Mouse (Mus musculus): Measurements from ENCODE around the gene Sergef. TPM values are rescaled to one million over a fixed set of nuclear protein-coding genes. Genes with fewer than 3 reads are reported as not detected.

Sergef gene
- total RNA-seq, 1 experiment, result 5.4 TPM

DNA sequence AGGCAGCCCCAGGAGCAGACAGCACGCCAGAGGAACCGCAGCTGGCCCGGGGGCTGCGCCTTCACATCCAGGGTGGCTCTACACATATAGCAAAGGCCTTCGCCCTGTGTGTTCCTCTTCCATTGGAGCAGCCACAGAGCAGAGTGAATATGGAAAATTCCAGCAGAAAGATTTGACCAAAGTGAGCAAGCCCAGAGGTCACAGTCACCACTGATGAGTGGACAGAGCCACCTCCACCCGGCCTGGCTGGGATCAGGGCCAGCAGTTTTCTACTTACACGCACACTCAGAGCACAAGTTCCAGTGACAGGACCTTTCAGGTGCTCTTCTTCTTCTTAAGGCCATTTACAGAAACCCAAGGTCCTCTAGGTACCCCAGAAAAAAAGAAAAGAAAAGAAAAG is 83.9 kb downstream of the Sergef start:
- no peak overlapping the region for H3K9ac ChIP-seq (ENCODE audit: insufficient read depth, low read depth, low read length, poor library complexity, severe bottlenecking)
- H3K27ac ChIP-seq (ENCODE audit: insufficient read depth, low read depth, low read length, poor library complexity, severe bottlenecking), result no peak overlapping the region
- in situ Hi-C loops (cut with MboI; ENCODE audit: low sequenced_read_pairs in 2 of 2, unreplicated experiment in 2 of 2), result loop anchor here (25.0 kb wide), 1 partner anchor 168 kb away; the partner anchor contains the start of genes Kcnc1 (in 2 of the 2) and Myod1 (in 2 of the 2)
- DNase-seq (ENCODE audit: low read depth, low spot score), result no peak
- H3K36me3 ChIP-seq (ENCODE audit: control insufficient read depth, insufficient read depth, low read length, poor library complexity, severe bottlenecking), result peaks cover 2% of the 10 kb centered on the region; the same call in 1 of the 2 replicates
- H3K9me3 ChIP-seq (ENCODE audit: control insufficient read depth, insufficient read depth, low read depth, low read length), result no peaks in the 10 kb centered on the region
- no peak overlapping the region for H3K4me3 ChIP-seq (ENCODE audit: insufficient read depth in 1 of 2, low read depth in 1 of 2, low read length in 2 of 2, poor library complexity in 1 of 2, severe bottlenecking in 1 of 2)
- no peak for TF ChIP-seq ZNF384 (IDR thresholded peaks at IDR 0.05; ENCODE audit: low read depth, low read length)
- no peak for TF ChIP-seq CHD2 (IDR thresholded peaks at IDR 0.05; ENCODE audit: low read depth, low read length)
- no peaks in the 10 kb centered on the region for H3K4me1 ChIP-seq (ENCODE audit: control insufficient read depth in 2 of 2, insufficient read depth in 2 of 2, low read length in 2 of 2, poor library complexity in 1 of 2)

GRCm38 (mm10) chr7:46554855-46555254 is 84.8 kb downstream of the Sergef start:
- DNase-seq (ENCODE audit: low read depth, low spot score), result no peak
- H3K27ac ChIP-seq (ENCODE audit: insufficient read depth, low read depth, low read length, poor library complexity, severe bottlenecking), result no peak overlapping the region
- peaks cover 2% of the 10 kb centered on the region; the same call in 1 of the 2 replicates for H3K36me3 ChIP-seq (ENCODE audit: control insufficient read depth, insufficient read depth, low read length, poor library complexity, severe bottlenecking)
- H3K9ac ChIP-seq (ENCODE audit: insufficient read depth, low read depth, low read length, poor library complexity, severe bottlenecking), result no peak overlapping the region
- in situ Hi-C loops (cut with MboI; ENCODE audit: low sequenced_read_pairs in 2 of 2, unreplicated experiment in 2 of 2), result loop anchor here (25.0 kb wide), 1 partner anchor 168 kb away; the partner anchor contains the start of genes Kcnc1 (in 2 of the 2) and Myod1 (in 2 of the 2)
- H3K9me3 ChIP-seq (ENCODE audit: control insufficient read depth, insufficient read depth, low read depth, low read length), result no peaks in the 10 kb centered on the region
- TF ChIP-seq CHD2 (IDR thresholded peaks at IDR 0.05; ENCODE audit: low read depth, low read length) (no peak), ZC3H11A (IDR thresholded peaks at IDR 0.05; ENCODE audit: borderline replicate concordance, low read depth, low read length) (no peak), HCFC1 (IDR thresholded peaks at IDR 0.05; ENCODE audit: borderline replicate concordance, insufficient read depth, low read length) (no peak), ZNF384 (IDR thresholded peaks at IDR 0.05; ENCODE audit: low read depth, low read length) (no peak), MAFK (IDR thresholded peaks at IDR 0.05; ENCODE audit: insufficient read depth, low read depth, low read length) (no peak)
- H3K4me3 ChIP-seq (ENCODE audit: insufficient read depth in 1 of 2, low read depth in 1 of 2, low read length in 2 of 2, poor library complexity in 1 of 2, severe bottlenecking in 1 of 2), result no peak overlapping the region
- no peaks in the 10 kb centered on the region for H3K4me1 ChIP-seq (ENCODE audit: control insufficient read depth in 2 of 2, insufficient read depth in 2 of 2, low read length in 2 of 2, poor library complexity in 1 of 2)

DNA sequence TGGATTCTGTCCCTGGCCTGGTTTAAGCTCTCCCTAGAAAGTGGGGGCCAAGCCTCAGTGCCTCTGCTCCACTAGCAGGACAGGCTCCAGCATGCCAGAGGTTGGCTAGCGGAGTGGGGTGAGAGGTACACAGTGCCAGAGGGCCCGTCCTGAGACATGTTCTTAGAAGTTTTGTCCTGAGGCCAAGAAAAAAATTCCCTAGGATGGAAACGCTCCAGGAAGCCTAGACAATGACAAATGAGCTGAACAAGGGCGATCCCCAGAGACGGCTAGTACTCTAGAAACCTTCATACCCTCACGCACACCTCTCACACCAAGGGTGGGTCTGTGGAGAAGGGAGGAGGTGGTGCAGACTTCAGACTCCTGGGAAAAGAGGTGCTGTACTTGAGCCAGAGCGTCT is 85.6 kb downstream of the Sergef start:
- in situ Hi-C loops (cut with MboI; ENCODE audit: low sequenced_read_pairs in 2 of 2, unreplicated experiment in 2 of 2), result loop anchor here (25.0 kb wide), 1 partner anchor 167 kb away; the partner anchor contains the start of genes Kcnc1 (in 2 of the 2) and Myod1 (in 2 of the 2)
- Histone ChIP-seq H3K9ac (ENCODE audit: insufficient read depth, low read depth, low read length, poor library complexity, severe bottlenecking) (no peak overlapping the region), H3K36me3 (ENCODE audit: control insufficient read depth, insufficient read depth, low read length, poor library complexity, severe bottlenecking) (peaks cover 2% of the 10 kb centered on the region; the same call in 1 of the 2 replicates), H3K4me1 (ENCODE audit: control insufficient read depth in 2 of 2, insufficient read depth in 2 of 2, low read length in 2 of 2, poor library complexity in 1 of 2) (no peaks in the 10 kb centered on the region), H3K9me3 (ENCODE audit: control insufficient read depth, insufficient read depth, low read depth, low read length) (no peaks in the 10 kb centered on the region), H3K27ac (ENCODE audit: insufficient read depth, low read depth, low read length, poor library complexity, severe bottlenecking) (no peak overlapping the region), H3K4me3 (ENCODE audit: insufficient read depth in 1 of 2, low read depth in 1 of 2, low read length in 2 of 2, poor library complexity in 1 of 2, severe bottlenecking in 1 of 2) (no peak overlapping the region)
- DNase-seq (ENCODE audit: low read depth, low spot score), result no peak
- TF ChIP-seq MAFK (IDR thresholded peaks at IDR 0.05; ENCODE audit: insufficient read depth, low read depth, low read length) (no peak), ZC3H11A (IDR thresholded peaks at IDR 0.05; ENCODE audit: borderline replicate concordance, low read depth, low read length) (no peak), HCFC1 (IDR thresholded peaks at IDR 0.05; ENCODE audit: borderline replicate concordance, insufficient read depth, low read length) (no peak), CHD2 (IDR thresholded peaks at IDR 0.05; ENCODE audit: low read depth, low read length) (no peak), ZNF384 (IDR thresholded peaks at IDR 0.05; ENCODE audit: low read depth, low read length) (no peak)

DNA sequence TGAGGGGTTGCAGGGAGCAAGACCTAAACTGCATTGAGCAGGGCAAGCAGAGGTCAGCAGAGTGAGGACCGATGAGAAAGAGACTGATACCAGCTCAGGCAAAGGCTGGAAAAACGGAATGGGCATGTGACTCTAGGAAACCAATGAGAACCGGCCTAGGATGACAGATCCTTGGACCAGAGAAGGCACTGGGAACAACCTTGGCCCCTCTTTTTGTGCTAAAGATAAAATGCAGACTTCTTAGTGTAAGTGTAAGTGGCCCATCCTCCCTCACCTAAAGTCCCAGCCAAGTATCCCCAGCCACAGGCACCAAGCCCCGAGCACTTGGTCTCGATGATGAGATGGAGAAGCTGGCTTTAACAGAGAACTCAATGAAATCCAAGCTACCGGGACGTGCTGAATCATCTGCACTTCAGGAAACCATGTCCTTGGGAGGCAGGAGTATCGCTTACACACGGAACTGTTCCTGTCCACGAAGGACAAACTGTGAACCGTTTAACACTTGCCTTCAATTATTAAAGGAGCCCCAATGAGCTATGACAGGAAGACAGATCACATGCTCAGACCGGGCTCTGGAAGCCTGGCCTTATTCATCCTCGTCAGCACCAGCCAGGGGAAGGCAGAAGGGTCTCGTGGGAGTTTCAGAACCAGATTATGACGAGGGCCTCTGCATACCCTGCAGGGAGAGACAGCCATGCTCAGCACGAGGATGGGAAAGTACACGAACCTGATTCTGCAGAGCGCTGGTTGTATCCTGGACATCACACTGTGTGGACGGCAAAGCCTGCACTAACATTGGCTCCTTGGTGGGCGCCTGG is 87.5 kb downstream of the Sergef start:
- H3K9ac ChIP-seq (ENCODE audit: insufficient read depth, low read depth, low read length, poor library complexity, severe bottlenecking), result no peak overlapping the region
- no peak for DNase-seq (ENCODE audit: low read depth, low spot score)
- H3K27ac ChIP-seq (ENCODE audit: insufficient read depth, low read depth, low read length, poor library complexity, severe bottlenecking), result no peak overlapping the region
- TF ChIP-seq ZC3H11A (IDR thresholded peaks at IDR 0.05; ENCODE audit: borderline replicate concordance, low read depth, low read length), result no peak
- no peak for TF ChIP-seq HCFC1 (IDR thresholded peaks at IDR 0.05; ENCODE audit: borderline replicate concordance, insufficient read depth, low read length)
- no peak for TF ChIP-seq ZNF384 (IDR thresholded peaks at IDR 0.05; ENCODE audit: low read depth, low read length)
- no peak for TF ChIP-seq CHD2 (IDR thresholded peaks at IDR 0.05; ENCODE audit: low read depth, low read length)
- TF ChIP-seq MAFK (IDR thresholded peaks at IDR 0.05; ENCODE audit: insufficient read depth, low read depth, low read length), result no peak
- in situ Hi-C loops (cut with MboI; ENCODE audit: low sequenced_read_pairs in 2 of 2, unreplicated experiment in 2 of 2), result loop anchor here (25.0 kb wide), 1 partner anchor 165 kb away; the partner anchor contains the start of genes Kcnc1 (in 2 of the 2) and Myod1 (in 2 of the 2)
- H3K4me1 ChIP-seq (ENCODE audit: control insufficient read depth in 2 of 2, insufficient read depth in 2 of 2, low read length in 2 of 2, poor library complexity in 1 of 2), result no peaks in the 10 kb centered on the region
- no peaks in the 10 kb centered on the region for H3K9me3 ChIP-seq (ENCODE audit: control insufficient read depth, insufficient read depth, low read depth, low read length)
- peaks cover 2% of the 10 kb centered on the region; the same call in 1 of the 2 replicates for H3K36me3 ChIP-seq (ENCODE audit: control insufficient read depth, insufficient read depth, low read length, poor library complexity, severe bottlenecking)
- no peak overlapping the region for H3K4me3 ChIP-seq (ENCODE audit: insufficient read depth in 1 of 2, low read depth in 1 of 2, low read length in 2 of 2, poor library complexity in 1 of 2, severe bottlenecking in 1 of 2)

All from ES-E14 (cell line).